Mouse (Mus musculus) intestine, postnatal 0 days (tissue): Measurements from ENCODE around the gene Pbx1. TPM values are rescaled to one million over a fixed set of nuclear protein-coding genes. Genes with fewer than 3 reads are reported as not detected.

ENCODE experiments used
- ATAC-seq: fragments of 200-750 bp; cut with Nextera tagmentation; 2 replicates; pipeline ENCODE4 v1.8.0; 2017; ENCODE audit warnings: mild to moderate bottlenecking, moderate TSS enrichment, moderate library complexity
- H3K27ac ChIP-seq: fragments of 300-500 bp; sonication (generic); 2 replicates; pipeline ENCODE4 v1.5.1; 2014; ENCODE audit warnings: mild to moderate bottlenecking, low read depth, low read length, moderate library complexity
- H3K27me3 ChIP-seq: fragments of 300-500 bp; sonication (generic); replicated peaks from 2 replicates; pipeline ENCODE4 v1.6.1; 2014; ENCODE audit warnings: low read length, mixed read lengths; ENCODE audit not compliant: control insufficient read depth, insufficient read depth
- H3K36me3 ChIP-seq: fragments of 300-500 bp; sonication (generic); 2 replicates; pipeline ENCODE4 v1.6.1; 2014; ENCODE audit warnings: mild to moderate bottlenecking, moderate library complexity; ENCODE audit not compliant: control insufficient read depth, insufficient read depth
- H3K4me1 ChIP-seq: fragments of 300-500 bp; sonication (generic); replicated peaks from 2 replicates; pipeline ENCODE4 v1.6.1; 2014; ENCODE audit warnings: antibody characterized with exemption, low read length, mixed read lengths; ENCODE audit not compliant: control insufficient read depth, insufficient read depth
- H3K4me2 ChIP-seq: fragments of 300-500 bp; sonication (generic); replicated peaks from 2 replicates; pipeline ENCODE4 v1.6.1; 2014; ENCODE audit warnings: low read depth, mild to moderate bottlenecking, moderate library complexity
- H3K4me3 ChIP-seq: fragments of 300-500 bp; sonication (generic); 2 replicates; pipeline ENCODE4 v1.5.1; 2014; ENCODE audit warnings: low read depth, low read length
- H3K9ac ChIP-seq: fragments of 300-500 bp; sonication (generic); 2 replicates; pipeline ENCODE4 v1.6.1; 2014; ENCODE audit warnings: mild to moderate bottlenecking, low read depth, low read length
- H3K9me3 ChIP-seq: fragments of 300-500 bp; sonication (generic); 2 replicates; pipeline ENCODE4 v1.6.1; 2016; ENCODE audit warnings: mixed run types; ENCODE audit not compliant: control insufficient read depth
- CTCF ChIP-seq: sonication (generic); IDR thresholded peaks from 2 replicates; pipeline ENCODE4 v1.5.1; 2016; ENCODE audit warnings: low read depth, mild to moderate bottlenecking, control low read depth, antibody characterized with exemption, moderate library complexity
- WGBS: fragments of 180-500 bp; shearing (Covaris S2); extraction: QIAGEN DNeasy Blood & Tissue Kit; methylation state at CpG from one replicate; pipeline ENCODE4 v1.1.7; 2014; 5-methylcytosine and 5-hydroxymethylcytosine counted together
- polyA plus RNA-seq: library from polyadenylated mRNA; unstranded; fragments of >200 nt; fragmentation: Nextera tagmentation; extraction: Ambion mirVana; gene quantifications from 2 replicates; pipeline ENCODE4 v1.2.1, GENCODE M21; 2015

Pbx1 gene
- polyA plus RNA-seq, 1 experiment from 2014 or later = 9.8 TPM

GRCm38 (mm10) chr1:168324306-168325085 lies 107.6 kb downstream of the Pbx1 start:
- TF ChIP-seq CTCF = no peak
- Histone ChIP-seq H3K27ac (no peak overlapping the region), H3K36me3 (no peaks in the 10 kb centered on the region), H3K4me1 (no peaks in the 10 kb centered on the region), H3K9ac (no peak overlapping the region), H3K4me2 (no peak overlapping the region), H3K9me3 (no peaks in the 10 kb centered on the region), H3K4me3 (no peak overlapping the region), H3K27me3 (no peaks in the 10 kb centered on the region)
- 62% methylated on average over 7 of the region's 7 CpGs for WGBS
- ATAC-seq = no peak

DNA sequence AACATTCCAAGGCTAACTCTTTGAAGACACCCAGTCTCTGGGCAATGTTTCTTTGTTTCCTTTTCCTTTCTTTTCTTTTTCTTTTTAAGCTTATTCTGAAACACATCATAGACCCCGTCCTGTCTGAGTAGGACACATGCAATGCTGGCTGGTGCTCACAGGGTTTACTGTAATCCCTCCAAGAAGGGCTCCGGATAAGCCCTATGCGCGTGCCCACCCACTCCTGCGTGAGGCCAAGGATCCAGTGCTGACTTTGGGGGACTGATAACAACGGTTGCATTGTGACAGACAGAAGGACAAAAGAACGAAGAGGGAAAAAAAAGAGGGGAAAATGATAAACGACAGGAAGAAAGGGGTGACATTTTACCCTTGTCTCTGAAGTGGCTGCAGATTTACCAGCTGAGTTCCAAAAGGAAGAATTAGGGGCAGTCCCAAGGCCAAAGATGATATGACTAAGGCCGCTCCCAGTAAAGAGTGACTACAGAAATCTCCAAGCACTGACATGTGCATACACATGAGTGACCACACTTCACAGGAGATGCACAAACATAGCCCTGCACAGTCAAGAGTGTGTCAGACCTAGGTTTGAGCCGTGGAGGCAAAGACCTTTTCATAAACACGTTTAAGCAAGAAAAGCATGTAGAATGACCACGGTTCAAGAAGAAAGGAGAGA lies 108.5 kb downstream of the Pbx1 start:
- no peak for ATAC-seq

GRCm38 (mm10) chr1:168322892-168323291 lies 109.2 kb downstream of the Pbx1 start:
- Histone ChIP-seq H3K27ac (no peak overlapping the region), H3K4me1 (no peaks in the 10 kb centered on the region), H3K36me3 (no peaks in the 10 kb centered on the region), H3K4me3 (no peak overlapping the region), H3K9me3 (no peaks in the 10 kb centered on the region), H3K27me3 (no peaks in the 10 kb centered on the region), H3K4me2 (no peak overlapping the region), H3K9ac (no peak overlapping the region)
- TF ChIP-seq CTCF = peak; percentile 78
- ATAC-seq = no peak
- WGBS = 100% methylated on average over 1 of the region's 1 CpGs

More for the DNA sequence above, 108.5 kb downstream of the Pbx1 start:
- no peak overlapping the region for H3K9ac ChIP-seq
- H3K4me1 ChIP-seq = no peaks in the 10 kb centered on the region
- H3K27ac ChIP-seq = no peak overlapping the region
- no peak overlapping the region for H3K4me2 ChIP-seq
- H3K9me3 ChIP-seq = no peaks in the 10 kb centered on the region
- H3K4me3 ChIP-seq = no peak overlapping the region
- H3K27me3 ChIP-seq = no peaks in the 10 kb centered on the region
- no peaks in the 10 kb centered on the region for H3K36me3 ChIP-seq
- 74% methylated on average over 12 of the region's 12 CpGs for WGBS
- no peak for TF ChIP-seq CTCF

GRCm38 (mm10) chr1:168319695-168320094 lies 112.4 kb downstream of the Pbx1 start:
- Histone ChIP-seq H3K4me1 (no peaks in the 10 kb centered on the region), H3K4me3 (no peak overlapping the region), H3K36me3 (no peaks in the 10 kb centered on the region), H3K4me2 (no peak overlapping the region), H3K27ac (no peak overlapping the region), H3K9ac (no peak overlapping the region), H3K27me3 (no peaks in the 10 kb centered on the region), H3K9me3 (no peaks in the 10 kb centered on the region)
- WGBS = 68% methylated on average over 5 of the region's 5 CpGs
- no peak for TF ChIP-seq CTCF
- ATAC-seq = no peak

- ATAC-seq = no peak
- no peaks in the 10 kb centered on the region for H3K27me3 ChIP-seq
- no peak overlapping the region for H3K4me2 ChIP-seq
- H3K9me3 ChIP-seq = no peaks in the 10 kb centered on the region
- H3K4me1 ChIP-seq = no peaks in the 10 kb centered on the region
- no peak overlapping the region for H3K27ac ChIP-seq
- no peak for TF ChIP-seq CTCF
- no peak overlapping the region for H3K4me3 ChIP-seq
- no peak overlapping the region for H3K9ac ChIP-seq
- 50% methylated on average over 13 of the region's 13 CpGs for WGBS
- no peaks in the 10 kb centered on the region for H3K36me3 ChIP-seq
Measured at GRCm38 (mm10) chr1:168318899-168319469, 113.1 kb downstream of the Pbx1 start.

DNA sequence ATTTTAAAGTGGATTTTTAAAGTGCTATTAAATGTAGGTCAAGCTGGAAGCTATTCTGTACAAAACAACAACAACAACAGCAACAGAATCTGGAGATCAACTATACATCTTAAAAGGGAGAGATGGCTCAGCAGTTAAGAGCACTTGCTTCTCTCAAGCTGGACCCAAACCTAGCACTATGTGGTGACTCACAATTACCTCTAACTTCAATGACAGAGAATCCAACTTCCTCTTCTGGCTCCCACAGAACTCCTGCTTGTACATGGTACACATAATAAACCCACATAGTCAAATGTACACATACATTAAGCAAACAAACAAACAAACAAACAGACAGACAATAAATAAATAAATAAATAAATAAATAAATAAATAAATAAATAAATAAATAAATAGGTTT lies 118.3 kb downstream of the Pbx1 start:
- Histone ChIP-seq H3K4me1 (no peaks in the 10 kb centered on the region), H3K9me3 (no peaks in the 10 kb centered on the region), H3K27me3 (no peaks in the 10 kb centered on the region), H3K4me2 (no peak overlapping the region), H3K9ac (no peak overlapping the region), H3K4me3 (no peak overlapping the region), H3K36me3 (no peaks in the 10 kb centered on the region), H3K27ac (no peak overlapping the region)
- no peak for ATAC-seq
- TF ChIP-seq CTCF = no peak
